Mouse (Mus musculus) liver, embryonic 15.5 days (tissue): ENCODE data around the gene Erg28. TPM values are rescaled to one million over a fixed set of nuclear protein-coding genes. Genes with fewer than 3 reads are reported as not detected.

Experiments used
- ATAC-seq: fragments of 200-750 bp; cut with Nextera tagmentation; 2 replicates; pipeline ENCODE4 v1.8.0; 2017; ENCODE audit warnings: moderate number of reproducible peaks, mild to moderate bottlenecking, moderate library complexity; ENCODE audit not compliant: insufficient read depth
- H3K27ac ChIP-seq: fragments of 300-500 bp; sonication (generic); replicated peaks from 2 replicates; pipeline ENCODE4 v1.5.1; 2015; ENCODE audit warnings: mild to moderate bottlenecking, inconsistent platforms
- H3K27me3 ChIP-seq: fragments of 300-500 bp; sonication (generic); 2 replicates; pipeline ENCODE4 v1.6.1; 2015; ENCODE audit warnings: mild to moderate bottlenecking, inconsistent platforms
- H3K36me3 ChIP-seq: fragments of 300-500 bp; sonication (generic); replicated peaks from 2 replicates; pipeline ENCODE4 v1.6.1; 2015; ENCODE audit warnings: moderate library complexity, mild to moderate bottlenecking, inconsistent platforms
- H3K4me1 ChIP-seq: fragments of 300-500 bp; sonication (generic); replicated peaks from 2 replicates; pipeline ENCODE4 v1.6.1; 2015; ENCODE audit warnings: inconsistent platforms
- H3K4me2 ChIP-seq: fragments of 300-500 bp; sonication (generic); 2 replicates; pipeline ENCODE4 v1.6.1; 2015; ENCODE audit warnings: moderate library complexity, mild to moderate bottlenecking, inconsistent platforms
- H3K4me3 ChIP-seq: fragments of 300-500 bp; sonication (generic); replicated peaks from 2 replicates; pipeline ENCODE4 v1.5.1; 2015; ENCODE audit warnings: mild to moderate bottlenecking, inconsistent platforms
- H3K9ac ChIP-seq: fragments of 300-500 bp; sonication (generic); 2 replicates; pipeline ENCODE4 v1.6.1; 2015; ENCODE audit warnings: moderate library complexity, mild to moderate bottlenecking, inconsistent platforms
- H3K9me3 ChIP-seq: fragments of 300-500 bp; sonication (generic); replicated peaks from 2 replicates; pipeline ENCODE4 v1.6.1; 2016; ENCODE audit warnings: inconsistent platforms
- WGBS: fragments of 180-500 bp; shearing (Covaris S2); methylation state at CpG from one replicate; pipeline ENCODE4 v1.1.7; 2015; ENCODE audit warnings: mixed read lengths; ENCODE audit not compliant: insufficient replicate concordance; 5-methylcytosine and 5-hydroxymethylcytosine counted together
- polyA plus RNA-seq: library from polyadenylated mRNA; unstranded; fragments of >200 nt; fragmentation: Nextera tagmentation; extraction: Ambion mirVana; gene quantifications from 2 replicates; pipeline ENCODE4 v1.2.1, GENCODE M21; 2015

Gene Erg28
- polyA plus RNA-seq, 1 experiment from 2014 or later: 89.8 TPM

GRCm38 (mm10) chr12:85850661-85851060 lies 26.3 kb upstream of the Erg28 start:
- Histone ChIP-seq H3K36me3 (peaks cover 13% of the 10 kb centered on the region; the same call in 1 of the 2 replicates), H3K9me3 (no peaks in the 10 kb centered on the region), H3K4me2 (no peak overlapping the region), H3K9ac (no peak overlapping the region), H3K27ac (no peak overlapping the region), H3K4me3 (no peak overlapping the region), H3K4me1 (no peaks in the 10 kb centered on the region), H3K27me3 (no peaks in the 10 kb centered on the region)
- 78% methylated on average over 8 of the region's 8 CpGs for WGBS
- no peak for ATAC-seq

GRCm38 (mm10) chr12:85848164-85848958 lies 24.0 kb upstream of the Erg28 start:
- ATAC-seq: no peak
- H3K27me3 ChIP-seq: no peaks in the 10 kb centered on the region
- no peaks in the 10 kb centered on the region for H3K9me3 ChIP-seq
- no peak overlapping the region for H3K4me2 ChIP-seq
- H3K36me3 ChIP-seq: peaks cover 19% of the 10 kb centered on the region; the same call in 1 of the 2 replicates
- no peak overlapping the region for H3K9ac ChIP-seq
- no peak overlapping the region for H3K27ac ChIP-seq
- no peaks in the 10 kb centered on the region for H3K4me1 ChIP-seq
- H3K4me3 ChIP-seq: no peak overlapping the region
- WGBS: 77% methylated on average over 7 of the region's 7 CpGs

GRCm38 (mm10) chr12:85839371-85840000 lies 15.1 kb upstream of the Erg28 start:
- H3K4me1 ChIP-seq: no peaks in the 10 kb centered on the region
- no peak overlapping the region for H3K9ac ChIP-seq
- WGBS: 56% methylated on average over 12 of the region's 12 CpGs
- no peaks in the 10 kb centered on the region for H3K9me3 ChIP-seq
- peaks cover 20% of the 10 kb centered on the region; the same call in 1 of the 2 replicates for H3K36me3 ChIP-seq
- no peak overlapping the region for H3K4me3 ChIP-seq
- H3K27ac ChIP-seq: no peak overlapping the region
- H3K27me3 ChIP-seq: no peaks in the 10 kb centered on the region
- ATAC-seq: no peak
- no peak overlapping the region for H3K4me2 ChIP-seq

GRCm38 (mm10) chr12:85837765-85838164 lies 13.4 kb upstream of the Erg28 start:
- H3K9me3 ChIP-seq: no peaks in the 10 kb centered on the region
- H3K4me3 ChIP-seq: no peak overlapping the region
- H3K27ac ChIP-seq: no peak overlapping the region
- 71% methylated on average over 2 of the region's 2 CpGs for WGBS
- H3K4me1 ChIP-seq: no peaks in the 10 kb centered on the region
- no peak overlapping the region for H3K4me2 ChIP-seq
- H3K36me3 ChIP-seq: peaks cover 19% of the 10 kb centered on the region; the same call in 1 of the 2 replicates
- H3K9ac ChIP-seq: no peak overlapping the region
- no peak for ATAC-seq
- H3K27me3 ChIP-seq: no peaks in the 10 kb centered on the region

- WGBS: 71% methylated on average over 2 of the region's 2 CpGs
- Histone ChIP-seq H3K9ac (no peak overlapping the region), H3K27me3 (no peaks in the 10 kb centered on the region), H3K4me1 (no peaks in the 10 kb centered on the region), H3K27ac (no peak overlapping the region), H3K4me2 (no peak overlapping the region), H3K36me3 (peaks cover 36% of the 10 kb centered on the region), H3K4me3 (no peak overlapping the region), H3K9me3 (no peaks in the 10 kb centered on the region)
- ATAC-seq: no peak
These were observed 10.2 kb upstream of the Erg28 start for GRCm38 (mm10) chr12:85834543-85834942.

- WGBS: 85% methylated on average over 3 of the region's 3 CpGs
- Histone ChIP-seq H3K9me3 (no peaks in the 10 kb centered on the region), H3K9ac (no peak overlapping the region), H3K4me1 (peaks cover 10% of the 10 kb centered on the region), H3K27me3 (no peaks in the 10 kb centered on the region), H3K36me3 (peaks cover 45% of the 10 kb centered on the region), H3K4me3 (no peak overlapping the region), H3K4me2 (no peak overlapping the region), H3K27ac (no peak overlapping the region)
- no peak for ATAC-seq
These were observed 6.3 kb upstream of the Erg28 start for GRCm38 (mm10) chr12:85830691-85831090.

GRCm38 (mm10) chr12:85829866-85830265 lies 5.5 kb upstream of the Erg28 start:
- no peak for ATAC-seq
- Histone ChIP-seq H3K27me3 (no peaks in the 10 kb centered on the region), H3K27ac (no peak overlapping the region), H3K9ac (no peak overlapping the region), H3K9me3 (no peaks in the 10 kb centered on the region), H3K4me3 (no peak overlapping the region), H3K36me3 (peaks cover 43% of the 10 kb centered on the region), H3K4me2 (no peak overlapping the region), H3K4me1 (peaks cover 17% of the 10 kb centered on the region)
- WGBS: 73% methylated on average over 3 of the region's 3 CpGs

GRCm38 (mm10) chr12:85828856-85829255 lies 4.5 kb upstream of the Erg28 start:
- no peak overlapping the region for H3K4me2 ChIP-seq
- no peaks in the 10 kb centered on the region for H3K9me3 ChIP-seq
- 85% methylated on average over 3 of the region's 3 CpGs for WGBS
- no peak overlapping the region for H3K27ac ChIP-seq
- no peak overlapping the region for H3K4me3 ChIP-seq
- no peak overlapping the region for H3K9ac ChIP-seq
- peaks cover 35% of the 10 kb centered on the region for H3K36me3 ChIP-seq
- H3K27me3 ChIP-seq: no peaks in the 10 kb centered on the region
- ATAC-seq: no peak
- H3K4me1 ChIP-seq: peaks cover 19% of the 10 kb centered on the region

GRCm38 (mm10) chr12:85825822-85826221 lies 1.5 kb upstream of the Erg28 start:
- H3K4me3 ChIP-seq: peak overlapping the region; percentile 86
- peak overlapping the region; percentile 95 for H3K27ac ChIP-seq
- peaks cover 39% of the 10 kb centered on the region for H3K4me1 ChIP-seq
- peaks cover 26% of the 10 kb centered on the region for H3K36me3 ChIP-seq
- H3K27me3 ChIP-seq: no peaks in the 10 kb centered on the region
- H3K9me3 ChIP-seq: no peaks in the 10 kb centered on the region
- H3K4me2 ChIP-seq: peak overlapping the region; percentile 84
- WGBS: 34% methylated on average over 2 of the region's 2 CpGs
- peak overlapping the region; percentile 83; the same call in 1 of the 2 replicates for H3K9ac ChIP-seq
- no peak for ATAC-seq

GRCm38 (mm10) chr12:85825361-85825760 lies 1.0 kb upstream of the Erg28 start:
- Histone ChIP-seq H3K27me3 (no peaks in the 10 kb centered on the region), H3K9me3 (no peaks in the 10 kb centered on the region), H3K9ac (peak overlapping the region; percentile 83), H3K4me1 (peaks cover 39% of the 10 kb centered on the region), H3K27ac (peak overlapping the region; percentile 95), H3K36me3 (peaks cover 30% of the 10 kb centered on the region), H3K4me2 (peak overlapping the region; percentile 84), H3K4me3 (peak overlapping the region; percentile 86)
- no peak for ATAC-seq
- WGBS: 5% methylated on average over 8 of the region's 8 CpGs

- 70% methylated on average over 9 of the region's 9 CpGs for WGBS
These were observed 2.3 kb downstream of the Erg28 start for GRCm38 (mm10) chr12:85822051-85822450.

More at GRCm38 (mm10) chr12:85822051-85822450, 2.3 kb downstream of the Erg28 start:
- no peak overlapping the region for H3K4me2 ChIP-seq
- no peaks in the 10 kb centered on the region for H3K9me3 ChIP-seq
- peaks cover 39% of the 10 kb centered on the region for H3K36me3 ChIP-seq
- H3K9ac ChIP-seq: no peak overlapping the region
- H3K4me3 ChIP-seq: no peak overlapping the region
- ATAC-seq: no peak
- no peak overlapping the region for H3K27ac ChIP-seq
- peaks cover 44% of the 10 kb centered on the region for H3K4me1 ChIP-seq
- no peaks in the 10 kb centered on the region for H3K27me3 ChIP-seq
